Mouse (Mus musculus) spleen, postnatal 36 days (tissue): ENCODE results near the gene Mcrip2.

ENCODE experiments used
- DNase-seq, 2 experiments: peaks; one replicate each; pipeline ENCODE4 v3.0.0; 2022; ENCODE audit warnings: low spot score in 2 of 2, mixed read lengths in 1 of 2

Mcrip2 gene

DNA sequence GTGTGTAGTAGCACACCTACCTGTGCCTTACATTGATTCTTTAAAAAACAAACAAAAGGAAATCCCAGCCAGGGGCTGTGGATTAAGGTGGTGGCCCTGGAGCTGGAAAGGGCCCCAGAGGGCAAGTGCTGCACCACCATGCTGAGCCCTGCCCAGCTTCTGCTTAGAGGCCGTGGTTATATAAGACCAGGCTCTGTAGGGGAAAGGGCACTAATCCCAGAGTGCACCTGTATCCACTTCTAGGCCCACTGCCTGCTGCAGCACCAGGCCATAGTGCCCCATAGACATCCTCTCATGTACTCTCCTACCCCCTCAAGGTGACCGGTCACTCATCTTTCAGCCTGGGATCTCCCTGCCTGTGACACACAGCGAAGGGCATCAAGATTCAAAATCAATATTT, 2.4 kb downstream of the Mcrip2 start:
- no peak for DNase-seq

DNA sequence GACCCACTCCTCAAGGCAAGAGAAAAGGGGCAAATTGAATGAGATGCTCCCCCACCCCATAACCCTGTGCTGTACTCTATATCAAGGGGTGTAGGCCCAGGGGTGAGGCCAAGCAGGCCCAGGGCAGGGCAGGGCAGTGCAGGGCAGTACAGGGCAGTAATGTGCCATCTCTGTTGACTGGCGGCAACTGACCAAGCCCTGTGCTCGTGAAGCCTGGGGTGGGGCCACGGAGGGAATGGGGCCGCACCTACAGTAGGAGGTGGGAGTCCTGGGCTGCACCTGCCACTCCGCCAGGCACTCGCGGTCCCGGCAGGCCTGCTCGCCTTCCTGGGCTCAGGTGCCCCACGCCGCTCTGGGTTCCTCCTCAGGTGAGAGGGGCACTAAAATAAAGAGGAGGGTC, 3.3 kb downstream of the Mcrip2 start:
- no peak for DNase-seq

GRCm38 (mm10) chr17:25864311-25864710, 4.3 kb downstream of the Mcrip2 start:
- no peak for DNase-seq

- DNase-seq = no peak
These were observed 4.9 kb downstream of the Mcrip2 start for GRCm38 (mm10) chr17:25863681-25864080.

DNA sequence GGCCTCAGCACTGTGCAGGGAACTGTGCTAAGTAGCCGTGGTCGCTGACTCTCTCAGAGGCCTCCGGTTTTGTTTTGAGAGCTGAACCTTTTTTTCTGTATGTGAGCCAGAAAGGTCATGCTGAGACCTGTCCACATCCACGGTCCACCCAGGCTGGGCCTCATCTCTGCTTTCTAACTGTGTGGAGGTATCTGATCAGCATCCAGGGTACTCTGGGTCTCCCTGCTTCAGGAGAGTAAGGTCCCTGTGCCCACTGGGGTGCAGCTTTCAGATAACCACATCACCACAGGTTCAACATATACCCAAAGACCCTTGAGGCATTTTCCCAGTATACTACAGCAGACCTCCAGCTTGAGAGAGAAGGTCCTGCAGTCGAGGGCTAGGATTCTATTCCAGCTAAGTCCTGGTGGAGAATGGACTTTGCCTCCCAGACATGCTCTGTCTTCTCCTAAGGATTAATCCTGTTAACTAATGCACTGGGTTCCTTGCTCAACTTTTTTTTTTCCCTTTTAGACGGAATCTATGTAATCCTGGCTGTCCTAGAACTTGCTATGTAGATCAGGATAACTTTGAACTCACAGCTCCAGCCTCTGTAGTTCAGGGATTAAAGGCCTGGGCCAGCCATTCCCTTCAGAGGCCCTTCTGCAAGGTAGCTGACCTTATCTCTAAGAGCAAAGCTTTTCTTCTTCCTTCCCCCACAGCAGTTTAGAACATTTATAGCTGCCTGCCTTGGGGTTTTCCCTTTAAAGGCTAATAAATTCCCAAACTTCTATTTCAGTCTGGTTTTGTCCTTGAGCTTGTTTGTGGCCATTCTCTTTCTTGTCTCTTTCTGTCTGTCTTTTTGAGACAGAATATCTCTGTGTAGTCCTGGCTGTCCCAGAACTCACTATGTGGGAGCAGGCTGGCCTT, 6.6 kb downstream of the Mcrip2 start:
- no peak for DNase-seq

DNA sequence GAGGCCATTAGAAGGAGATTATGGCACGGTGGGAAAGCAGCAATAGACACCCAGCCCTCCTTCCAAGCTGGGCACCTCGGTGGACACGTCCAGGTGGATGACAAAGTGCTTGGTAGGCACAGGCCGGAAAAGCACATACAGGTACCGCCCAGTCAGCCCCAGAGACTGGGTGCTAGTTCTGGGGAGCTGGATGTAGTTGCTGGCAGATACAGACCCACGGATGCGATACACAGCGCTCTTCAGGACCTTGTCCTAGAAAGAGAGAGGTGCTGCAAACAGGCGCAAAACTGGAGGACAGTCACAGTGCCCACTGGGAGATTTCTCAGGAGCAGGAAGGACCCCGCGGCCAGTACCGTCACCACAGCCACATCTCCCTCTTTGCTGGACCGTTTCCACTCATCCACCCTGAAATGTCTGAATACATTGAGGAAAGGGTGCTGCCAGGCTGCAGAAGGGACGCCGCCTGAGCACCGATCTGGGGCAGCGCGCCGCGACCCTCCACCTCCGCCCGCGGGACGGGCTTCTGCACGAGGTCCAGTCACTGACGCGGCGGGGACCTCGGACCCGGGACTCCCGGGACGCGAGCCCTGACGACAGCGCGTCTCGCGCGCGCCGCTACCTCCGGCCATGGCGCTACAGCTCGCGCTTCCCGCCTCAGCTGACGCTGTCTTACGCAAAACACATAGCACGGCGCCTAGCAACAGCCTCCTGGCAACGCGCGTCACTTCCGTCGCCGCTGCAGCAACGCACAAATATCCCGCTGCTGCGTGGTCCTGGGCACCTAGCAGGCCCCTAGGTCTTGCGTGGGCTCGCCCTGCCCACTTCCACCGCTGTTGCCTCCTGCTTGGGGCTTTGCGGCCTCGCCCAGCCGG, 7.5 kb downstream of the Mcrip2 start, which contains the start of gene Wdr90:
Wdr90 (minus strand) TSS at position 670 of the 872 bp plus-strand sequence.
- DNase-seq = peak; percentile 91

GRCm38 (mm10) chr17:25860229-25860628, 8.3 kb downstream of the Mcrip2 start:
- DNase-seq = no peak

DNA sequence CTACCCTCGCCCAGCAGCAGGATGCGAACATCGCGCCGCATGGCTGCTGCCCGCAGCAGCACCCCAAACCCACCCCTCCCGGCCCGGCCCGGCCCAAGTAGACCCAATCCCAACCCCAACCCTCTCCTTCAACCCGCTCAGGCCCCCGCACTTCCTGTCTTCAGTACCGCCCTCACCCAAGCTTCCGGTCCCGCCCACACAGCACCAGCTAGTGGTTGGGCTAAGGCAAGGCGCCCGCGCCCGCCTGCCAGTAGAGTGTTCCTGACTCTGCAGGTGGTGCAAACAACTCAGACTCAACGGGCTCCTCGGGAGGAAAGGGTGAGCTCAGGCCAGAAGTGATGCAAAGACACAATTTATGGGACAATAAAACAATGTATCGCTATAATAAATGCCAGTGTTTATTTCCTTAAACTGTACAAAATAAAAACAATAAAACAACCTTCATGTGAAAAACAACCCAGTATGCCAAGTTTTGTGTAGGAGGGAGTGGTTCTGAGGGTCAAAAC, 24.1 kb downstream of the Mcrip2 start, which contains the start of gene Rhot2:
Rhot2 (minus strand) TSS at position 456 of the 506 bp plus-strand sequence.
- peak; percentile 97 for DNase-seq

- peak in 1 of 2 experiments; percentile 35 for DNase-seq
These were observed 24.7 kb downstream of the Mcrip2 start for GRCm38 (mm10) chr17:25843636-25844395.

- DNase-seq = no peak
These were observed 25.4 kb downstream of the Mcrip2 start for GRCm38 (mm10) chr17:25843122-25843521.

DNA sequence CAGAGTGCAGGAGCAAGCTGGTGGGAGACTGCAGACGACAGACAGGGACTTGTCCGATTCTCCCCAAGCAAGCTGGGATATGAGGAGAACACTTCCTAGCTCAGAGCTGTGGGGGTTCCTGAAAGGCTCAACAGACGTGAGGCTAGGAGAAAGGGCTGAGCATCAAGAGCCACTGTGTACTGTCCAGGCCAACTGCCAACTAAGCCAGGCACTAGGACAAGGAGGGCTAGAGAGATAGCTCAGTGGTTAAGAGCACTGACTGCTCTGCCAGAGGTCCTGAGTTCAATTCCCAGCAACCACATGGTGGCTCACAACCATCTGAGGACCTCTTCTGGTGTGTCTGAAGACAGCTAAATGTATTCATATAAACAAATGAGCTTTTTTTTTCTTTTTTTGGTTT, 26.1 kb downstream of the Mcrip2 start:
- no peak for DNase-seq

DNA sequence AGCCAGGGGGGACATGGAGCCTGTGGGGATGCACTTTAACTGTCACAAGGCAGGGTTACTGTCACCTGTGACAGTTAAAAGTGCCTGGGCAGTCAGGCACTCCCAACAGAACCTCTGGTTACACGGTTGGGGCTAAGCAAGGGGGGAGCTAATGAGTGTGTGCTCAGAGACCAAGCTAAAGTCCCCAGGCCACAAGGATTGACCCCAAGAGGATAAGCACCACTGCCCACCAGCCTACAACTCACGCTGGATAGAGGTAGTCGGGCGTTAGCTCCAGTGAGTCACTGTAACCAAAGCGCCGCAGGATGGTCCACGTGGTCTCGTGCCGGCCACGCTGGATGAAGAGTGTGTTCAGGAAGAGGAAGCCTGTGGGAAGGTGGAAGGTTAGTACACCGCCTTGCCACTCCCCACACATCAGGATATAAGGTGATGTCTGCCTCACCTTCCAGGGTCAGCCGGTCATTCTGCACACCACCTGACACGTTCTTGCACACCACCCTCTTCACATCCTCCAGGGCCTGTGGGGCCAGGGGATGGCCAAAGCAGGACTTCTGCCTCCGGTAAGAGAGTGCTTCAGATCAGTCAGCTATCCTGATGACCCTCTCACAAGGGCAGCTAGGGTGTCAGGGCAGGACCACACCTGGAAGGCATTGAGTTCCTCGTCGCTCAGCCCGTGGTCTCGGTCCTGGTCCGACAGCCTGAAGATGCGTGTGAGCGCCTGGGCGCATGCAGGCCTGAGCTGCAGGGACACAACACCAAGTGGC, 27.3 kb downstream of the Mcrip2 start, which contains the start of gene Gm20683:
Gm20683 (minus strand) TSS at position 647 of the 764 bp plus-strand sequence.
- DNase-seq = no peak

DNA sequence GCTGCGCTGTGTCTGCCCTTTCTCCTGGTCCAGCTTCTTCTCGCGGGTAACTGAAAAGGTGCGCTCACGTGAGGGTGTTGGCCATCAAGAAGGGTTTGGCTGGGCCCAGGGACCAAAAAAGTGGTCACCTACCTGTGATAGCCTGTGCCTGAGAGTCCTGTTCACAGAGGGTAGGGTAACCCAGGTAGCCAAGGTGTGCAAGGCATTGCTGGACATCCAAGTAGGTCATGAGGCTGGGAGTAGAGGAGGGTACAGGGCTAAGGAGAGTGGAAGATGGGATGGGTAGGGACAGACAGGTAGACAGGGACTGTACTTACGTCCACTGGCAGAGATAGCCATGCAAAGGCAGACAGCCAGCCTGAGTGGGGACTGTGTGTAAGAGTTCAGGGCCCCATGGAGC, 28.0 kb downstream of the Mcrip2 start:
- no peak for DNase-seq

- no peak for DNase-seq
These were observed 28.9 kb downstream of the Mcrip2 start for GRCm38 (mm10) chr17:25839455-25840235.

DNA sequence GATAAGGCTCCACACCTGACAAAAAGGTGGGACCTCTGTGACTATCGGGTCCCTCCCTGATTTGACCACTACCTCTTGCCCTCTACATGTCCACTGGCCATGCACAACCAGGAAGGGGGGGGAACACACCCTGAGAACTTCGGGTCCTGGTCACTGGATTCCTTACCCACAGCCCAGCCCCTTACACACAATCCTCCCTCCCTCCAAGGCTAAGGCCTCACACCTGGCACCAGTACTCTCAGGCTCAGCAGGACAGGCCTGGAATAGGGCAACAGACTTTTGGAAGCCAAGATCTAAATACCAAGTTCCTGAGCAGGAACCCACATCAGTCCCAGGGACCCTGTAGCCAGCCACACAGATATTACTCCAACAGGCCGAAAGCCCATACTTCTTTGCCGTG, 29.7 kb downstream of the Mcrip2 start:
- DNase-seq = no peak

GRCm38 (mm10) chr17:25837533-25837932, 31.0 kb downstream of the Mcrip2 start:
- no peak for DNase-seq

DNA sequence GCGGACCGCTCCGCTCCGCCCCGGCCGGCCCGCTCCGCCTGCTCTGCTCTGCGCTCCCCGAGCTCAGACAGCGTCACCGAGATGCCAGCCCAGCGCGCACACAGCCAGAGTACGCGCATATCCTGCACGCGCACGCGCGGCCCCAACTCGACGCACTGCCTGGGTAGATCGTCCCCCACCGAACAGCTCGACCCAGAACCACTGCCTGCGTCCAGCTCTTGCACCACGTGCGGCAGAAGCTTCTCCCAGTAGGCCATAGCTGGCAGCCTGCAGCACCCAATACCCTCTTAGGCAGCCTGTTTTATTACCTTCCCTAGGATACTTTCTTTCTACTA, 31.5 kb downstream of the Mcrip2 start, which contains the start of gene Rhbdl1:
Rhbdl1 (minus strand) TSS at position 220 of the 335 bp plus-strand sequence.
- no peak for DNase-seq

GRCm38 (mm10) chr17:25836397-25837075, 32.0 kb downstream of the Mcrip2 start:
- DNase-seq = no peak

DNA sequence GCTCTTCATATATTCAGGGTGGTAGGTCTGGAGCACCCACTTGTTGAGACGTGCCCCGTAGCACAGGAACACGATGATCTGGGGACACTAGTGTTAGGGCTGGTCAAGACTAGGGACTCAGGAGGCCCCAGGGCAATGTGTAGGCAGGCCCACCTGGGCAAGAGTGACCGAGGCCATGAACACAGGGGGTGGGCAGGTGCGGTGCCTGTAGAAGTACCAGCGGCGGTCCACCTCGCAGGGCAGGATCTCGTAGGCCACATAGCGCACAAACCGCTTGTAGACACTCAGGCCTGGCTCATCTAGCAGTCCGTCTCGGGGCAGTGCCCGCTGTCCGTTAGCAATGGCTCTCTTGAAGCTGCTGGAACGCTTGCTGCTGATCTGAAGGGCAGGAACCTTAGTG, 32.7 kb downstream of the Mcrip2 start:
- DNase-seq = no peak
